Mouse (Mus musculus) MEL (cell line): ENCODE results near the gene Atp8b3. TPM values are rescaled to one million over a fixed set of nuclear protein-coding genes. Genes with fewer than 3 reads are reported as not detected.
A peak's percentile ranks its signal among the peaks of the same experiment; 100 is the strongest.

ENCODE experiments used
- DNase-seq: peaks from one replicate; pipeline ENCODE4 v3.0.0; 2011; ENCODE audit warnings: low read depth, low spot score
- H3K27ac ChIP-seq: 2 replicates; pipeline ENCODE4 v1.5.1; 2012; ENCODE audit warnings: low read depth, mild to moderate bottlenecking, control low read depth, low read length, moderate library complexity; ENCODE audit not compliant: control insufficient read depth
- H3K27me3 ChIP-seq, 2 experiments: fragments of 150-350 bp in 1 of 2; sonication (generic) in 1 of 2; 2 replicates each; pipeline ENCODE4 v1.6.1; 2012; ENCODE audit warnings: low read length in 2 of 2, mild to moderate bottlenecking in 2 of 2, improper control_type of control experiment in 1 of 2, moderate library complexity in 1 of 2; ENCODE audit not compliant: insufficient read depth in 2 of 2, control insufficient read depth in 1 of 2
- H3K36me3 ChIP-seq, 2 experiments: 2 replicates each; pipeline ENCODE4 v1.6.1; 2012 to 2014; ENCODE audit warnings: low read length in 2 of 2, improper control_type of control experiment in 1 of 2, inconsistent platforms in 1 of 2, mild to moderate bottlenecking in 1 of 2; ENCODE audit not compliant: insufficient read depth in 2 of 2, control insufficient read depth in 1 of 2
- H3K4me1 ChIP-seq, 2 experiments: fragments of 150-350 bp in 1 of 2; sonication (generic) in 1 of 2; 2 replicates each; pipeline ENCODE4 v1.6.1; 2012; ENCODE audit warnings: low read length in 2 of 2, improper control_type of control experiment in 1 of 2, mild to moderate bottlenecking in 1 of 2; ENCODE audit not compliant: insufficient read depth in 2 of 2, control insufficient read depth in 1 of 2
- H3K4me3 ChIP-seq, 2 experiments: fragments of 150-350 bp in 1 of 2; sonication (generic) in 1 of 2; 2 replicates each; pipeline ENCODE4 v1.5.1; 2012; ENCODE audit warnings: low read depth in 2 of 2, low read length in 2 of 2, mild to moderate bottlenecking in 2 of 2, moderate library complexity in 2 of 2, control low read depth in 1 of 2, improper control_type of control experiment in 1 of 2; ENCODE audit not compliant: control insufficient read depth in 1 of 2, insufficient read depth in 1 of 2
- H3K79me2 ChIP-seq: 2 replicates; pipeline ENCODE4 v1.6.1; 2012; ENCODE audit warnings: mild to moderate bottlenecking, low read length, moderate library complexity; ENCODE audit not compliant: control insufficient read depth, poor library complexity, insufficient read depth
- H3K9ac ChIP-seq: 2 replicates; pipeline ENCODE4 v1.6.1; 2012; ENCODE audit warnings: low read depth, mild to moderate bottlenecking, control low read depth, low read length, moderate library complexity; ENCODE audit not compliant: control insufficient read depth, poor library complexity, severe bottlenecking
- H3K9me3 ChIP-seq: fragments of 150-350 bp; sonication (generic); replicated peaks from 2 replicates; pipeline ENCODE4 v1.6.1; 2012; ENCODE audit warnings: mild to moderate bottlenecking, low read length, improper control_type of control experiment, moderate library complexity; ENCODE audit not compliant: insufficient read depth
- BHLHE40 ChIP-seq: IDR thresholded peaks from 2 replicates; pipeline ENCODE4 v1.6.1; 2012; ENCODE audit warnings: low read depth, mild to moderate bottlenecking, inconsistent platforms, low read length, improper control_type of control experiment, borderline replicate concordance
- CHD1 ChIP-seq: IDR thresholded peaks from 2 replicates; pipeline ENCODE4 v1.6.1; 2012; ENCODE audit warnings: low read depth, mild to moderate bottlenecking, inconsistent platforms, low read length, improper control_type of control experiment
- CHD2 ChIP-seq: IDR thresholded peaks from 2 replicates; pipeline ENCODE4 v1.6.1; 2011; ENCODE audit warnings: low read length, improper control_type of control experiment
- CTCF ChIP-seq, 3 experiments: IDR thresholded peaks in 2 of 3; conservative IDR thresholded peaks in 1 of 3; 2 replicates each; pipeline ENCODE4 v1.5.1; 2011 to 2012; ENCODE audit warnings: low read length in 3 of 3, low read depth in 2 of 3, mild to moderate bottlenecking in 2 of 3, improper control_type of control experiment in 1 of 3, inconsistent platforms in 1 of 3, mixed read lengths in 1 of 3, moderate library complexity in 1 of 3; ENCODE audit not compliant: control insufficient read depth in 1 of 3, insufficient read depth in 1 of 3, poor library complexity in 1 of 3, severe bottlenecking in 1 of 3
- E2F4 ChIP-seq: IDR thresholded peaks from 2 replicates; pipeline ENCODE4 v1.6.1; 2011; ENCODE audit warnings: low read depth, low read length, improper control_type of control experiment, borderline replicate concordance
- ELF1 ChIP-seq: IDR thresholded peaks from 2 replicates; pipeline ENCODE4 v1.6.1; 2014; ENCODE audit warnings: low read depth, mild to moderate bottlenecking, inconsistent platforms, low read length, improper control_type of control experiment, moderate library complexity
- EP300 ChIP-seq, 2 experiments: IDR thresholded peaks; 2 replicates each; pipeline ENCODE4 v1.6.1; 2011; ENCODE audit warnings: improper control_type of control experiment in 2 of 2, low read length in 2 of 2, low read depth in 1 of 2, mild to moderate bottlenecking in 1 of 2
- ETS1 ChIP-seq: IDR thresholded peaks from 2 replicates; pipeline ENCODE4 v1.6.1; 2012; ENCODE audit warnings: low read depth, mild to moderate bottlenecking, inconsistent platforms, low read length, improper control_type of control experiment, moderate library complexity
- GABPA ChIP-seq: IDR thresholded peaks from 2 replicates; pipeline ENCODE4 v1.6.1; 2012; ENCODE audit warnings: low read depth, mild to moderate bottlenecking, inconsistent platforms, low read length, improper control_type of control experiment, moderate library complexity
- GATA1 ChIP-seq: IDR thresholded peaks from 2 replicates; pipeline ENCODE4 v1.6.1; 2011; ENCODE audit warnings: low read depth, low read length, improper control_type of control experiment
- HCFC1 ChIP-seq: IDR thresholded peaks from 2 replicates; pipeline ENCODE4 v1.6.1; 2012; ENCODE audit warnings: low read depth, mild to moderate bottlenecking, inconsistent platforms, low read length, improper control_type of control experiment, moderate library complexity
- JUND ChIP-seq: IDR thresholded peaks from 2 replicates; pipeline ENCODE4 v1.6.1; 2011; ENCODE audit warnings: low read depth, mild to moderate bottlenecking, improper control_type of control experiment, low read length
- KAT2A ChIP-seq: conservative IDR thresholded peaks from 2 replicates; pipeline ENCODE4 v1.6.1; 2012; ENCODE audit warnings: low read depth, low read length, improper control_type of control experiment, inconsistent platforms
- MAFK ChIP-seq: IDR thresholded peaks from 2 replicates; pipeline ENCODE4 v1.6.1; 2011; ENCODE audit warnings: low read depth, mild to moderate bottlenecking, low read length, improper control_type of control experiment, borderline replicate concordance
- MAX ChIP-seq: IDR thresholded peaks from 2 replicates; pipeline ENCODE4 v1.6.1; 2011; ENCODE audit warnings: low read length, improper control_type of control experiment
- MEF2A ChIP-seq: IDR thresholded peaks from 2 replicates; pipeline ENCODE4 v1.6.1; 2014; ENCODE audit warnings: low read depth, mild to moderate bottlenecking, inconsistent platforms, low read length, improper control_type of control experiment; ENCODE audit not compliant: poor library complexity, insufficient replicate concordance, severe bottlenecking; ENCODE audit errors: extremely low read depth
- MXI1 ChIP-seq: IDR thresholded peaks from 2 replicates; pipeline ENCODE4 v1.6.1; 2011; ENCODE audit warnings: mild to moderate bottlenecking, low read depth, low read length, improper control_type of control experiment
- MYC ChIP-seq: IDR thresholded peaks from 2 replicates; pipeline ENCODE4 v1.6.1; 2011; ENCODE audit warnings: low read depth, mild to moderate bottlenecking, low read length, improper control_type of control experiment, moderate library complexity
- NELFE ChIP-seq: IDR thresholded peaks from 2 replicates; pipeline ENCODE4 v1.6.1; 2011; ENCODE audit warnings: low read depth, low read length, improper control_type of control experiment
- NRF1 ChIP-seq: IDR thresholded peaks from 2 replicates; pipeline ENCODE4 v1.6.1; 2014; ENCODE audit warnings: low read depth, mild to moderate bottlenecking, inconsistent platforms, low read length, improper control_type of control experiment, moderate library complexity; ENCODE audit not compliant: poor library complexity, insufficient read depth, severe bottlenecking
- POLR2A ChIP-seq, 2 experiments: IDR thresholded peaks; 2 replicates each; pipeline ENCODE4 v1.6.1; 2011 to 2012; ENCODE audit warnings: low read length in 2 of 2, mild to moderate bottlenecking in 2 of 2, control low read depth in 1 of 2, improper control_type of control experiment in 1 of 2, low read depth in 1 of 2, moderate library complexity in 1 of 2; ENCODE audit not compliant: control insufficient read depth in 1 of 2, insufficient read depth in 1 of 2, poor library complexity in 1 of 2
- POLR2AphosphoS2 ChIP-seq: IDR thresholded peaks from 2 replicates; pipeline ENCODE4 v1.6.1; 2011; ENCODE audit warnings: low read length, improper control_type of control experiment
- POLR2AphosphoS5 ChIP-seq: IDR thresholded peaks from 2 replicates; pipeline ENCODE4 v1.6.1; 2012; ENCODE audit warnings: low read depth, borderline replicate concordance, mild to moderate bottlenecking, inconsistent platforms, low read length, moderate library complexity, mixed read lengths
- RAD21 ChIP-seq: IDR thresholded peaks from 2 replicates; pipeline ENCODE4 v1.6.1; 2011; ENCODE audit warnings: mild to moderate bottlenecking, low read depth, low read length, improper control_type of control experiment
- RCOR1 ChIP-seq: IDR thresholded peaks from 2 replicates; pipeline ENCODE4 v1.6.1; 2012; ENCODE audit warnings: low read depth, mild to moderate bottlenecking, inconsistent platforms, low read length, improper control_type of control experiment
- SIN3A ChIP-seq: IDR thresholded peaks from 2 replicates; pipeline ENCODE4 v1.6.1; 2012; ENCODE audit warnings: low read length, improper control_type of control experiment, inconsistent platforms
- SMC3 ChIP-seq: IDR thresholded peaks from 2 replicates; pipeline ENCODE4 v1.6.1; 2011; ENCODE audit warnings: low read depth, low read length, improper control_type of control experiment
- TAL1 ChIP-seq: IDR thresholded peaks from 2 replicates; pipeline ENCODE4 v1.6.1; 2012; ENCODE audit warnings: mild to moderate bottlenecking, inconsistent platforms, low read length, moderate library complexity, mixed read lengths
- TBP ChIP-seq: IDR thresholded peaks from 2 replicates; pipeline ENCODE4 v1.8.0; 2011; ENCODE audit warnings: low read depth, low read length, improper control_type of control experiment
- TCF12 ChIP-seq: IDR thresholded peaks from 2 replicates; pipeline ENCODE4 v1.6.1; 2014; ENCODE audit warnings: low read depth, mild to moderate bottlenecking, inconsistent platforms, low read length, improper control_type of control experiment, moderate library complexity
- UBTF ChIP-seq: IDR thresholded peaks from 2 replicates; pipeline ENCODE4 v1.6.1; 2012; ENCODE audit warnings: low read depth, mild to moderate bottlenecking, inconsistent platforms, low read length, improper control_type of control experiment, moderate library complexity, borderline replicate concordance; ENCODE audit not compliant: insufficient read depth
- USF1 ChIP-seq: IDR thresholded peaks from 2 replicates; pipeline ENCODE4 v1.6.1; 2014; ENCODE audit warnings: low read depth, mild to moderate bottlenecking, inconsistent platforms, low read length, improper control_type of control experiment, moderate library complexity
- USF2 ChIP-seq, 2 experiments: IDR thresholded peaks; 2 replicates each; pipeline ENCODE4 v1.6.1; 2011 to 2012; ENCODE audit warnings: improper control_type of control experiment in 2 of 2, low read length in 2 of 2, borderline replicate concordance in 1 of 2, inconsistent platforms in 1 of 2, low read depth in 1 of 2, mild to moderate bottlenecking in 1 of 2; ENCODE audit not compliant: insufficient read depth in 1 of 2
- ZC3H11A ChIP-seq: IDR thresholded peaks from 2 replicates; pipeline ENCODE4 v1.6.1; 2012; ENCODE audit warnings: low read depth, mild to moderate bottlenecking, inconsistent platforms, low read length, improper control_type of control experiment
- ZKSCAN1 ChIP-seq: IDR thresholded peaks from 2 replicates; pipeline ENCODE4 v1.6.1; 2012; ENCODE audit warnings: low read depth, mild to moderate bottlenecking, inconsistent platforms, low read length, improper control_type of control experiment, moderate library complexity
- ZMIZ1 ChIP-seq: IDR thresholded peaks from 2 replicates; pipeline ENCODE4 v1.6.1; 2012; ENCODE audit warnings: low read depth, mild to moderate bottlenecking, inconsistent platforms, low read length, improper control_type of control experiment, moderate library complexity
- ZNF384 ChIP-seq: IDR thresholded peaks from 2 replicates; pipeline ENCODE4 v1.6.1; 2012; ENCODE audit warnings: low read depth, mild to moderate bottlenecking, inconsistent platforms, low read length, improper control_type of control experiment
- polyA plus RNA-seq, 2 experiments: library from polyadenylated mRNA; stranded (reverse) in 1 of 2; unstranded in 1 of 2; fragments of >175 nt in 1 of 2; fragments of >200 nt in 1 of 2; gene quantifications; 2 replicates each; pipeline versions ENCODE4 v1.2.1 to v1.2.4; 2012; ENCODE audit warnings: low replicate concordance in 2 of 2, low read depth in 1 of 2; ENCODE audit not compliant: insufficient read length in 2 of 2, insufficient read depth in 1 of 2, missing spikeins in 1 of 2
- total RNA-seq: library from RNA; depleted of rRNA; stranded (reverse); fragments of 300-350 nt; gene quantifications from 2 replicates; pipeline ENCODE4 v1.2.3, GENCODE M21; 2012

Atp8b3 gene
- total and polyA plus RNA-seq, 3 experiments: 0.13 TPM; not detected in 2

GRCm38 (mm10) chr10:80578911-80579310 lies 40.0 kb upstream of the Atp8b3 start:
- peak overlapping the region; percentile 55 to 66 for H3K4me3 ChIP-seq
- peak; percentile 96 for DNase-seq
- peaks cover 8 to 24% of the 10 kb centered on the region in 2 experiments; a peak in 3 of 4 replicates for H3K4me1 ChIP-seq
- TF ChIP-seq EP300 (IDR thresholded peaks at IDR 0.05; ENCODE audit: low read depth in 1 of 2, low read length in 2 of 2): no peak
- TF ChIP-seq CTCF (IDR thresholded peaks at IDR 0.05 in 2 of 3, conservative IDR thresholded peaks at IDR 0.05 in 1 of 3; ENCODE audit: control insufficient read depth in 1 of 3, insufficient read depth in 1 of 3, low read depth in 2 of 3, low read length in 3 of 3, poor library complexity in 1 of 3, severe bottlenecking in 1 of 3): peak; percentile 68 to 89 (median 68)
- TF ChIP-seq SIN3A: no peak; the same call in 1 of the 2 replicates
- no peak for TF ChIP-seq POLR2A (IDR thresholded peaks at IDR 0.05; ENCODE audit: control insufficient read depth in 1 of 2, insufficient read depth in 1 of 2, low read depth in 1 of 2, low read length in 2 of 2, poor library complexity in 1 of 2)
- no peak for TF ChIP-seq MEF2A
- no peak for TF ChIP-seq GABPA
- TF ChIP-seq ZC3H11A: peak; percentile 37; the same call in 1 of the 2 replicates
- 0 out of 2 replicates have a peak, but pooled peaks have one; percentile 7 for TF ChIP-seq ETS1
- TF ChIP-seq USF2 (IDR thresholded peaks at IDR 0.05; ENCODE audit: borderline replicate concordance in 1 of 2, insufficient read depth in 1 of 2, low read depth in 1 of 2, low read length in 2 of 2): no peak
- TF ChIP-seq E2F4: no peak
- TF ChIP-seq POLR2AphosphoS5: no peak
- TF ChIP-seq TCF12: no peak; the same call in 1 of the 2 replicates
- TF ChIP-seq MAX: peak; percentile 60; the same call in 1 of the 2 replicates
- TF ChIP-seq CHD2: no peak
- TF ChIP-seq GATA1: no peak
- peak; percentile 85 for TF ChIP-seq MXI1
- TF ChIP-seq MYC: 0 out of 2 replicates have a peak, but pooled peaks have one; percentile 62
- TF ChIP-seq RCOR1: no peak
- no peak for TF ChIP-seq CHD1
- TF ChIP-seq TAL1: no peak
- TF ChIP-seq NRF1: no peak
- no peak for TF ChIP-seq UBTF
- TF ChIP-seq USF1: no peak
- peak; percentile 90 for TF ChIP-seq SMC3
- no peak for TF ChIP-seq ELF1
- TF ChIP-seq RAD21: peak; percentile 56
- TF ChIP-seq ZNF384: no peak
- TF ChIP-seq BHLHE40: no peak
- no peak for TF ChIP-seq KAT2A
- no peak for TF ChIP-seq HCFC1
- peak; percentile 51; the same call in 1 of the 2 replicates for TF ChIP-seq TBP
- TF ChIP-seq MAFK: no peak
- TF ChIP-seq NELFE: peak; percentile 41; the same call in 1 of the 2 replicates
- no peak for TF ChIP-seq ZMIZ1
- no peak for TF ChIP-seq JUND
- TF ChIP-seq ZKSCAN1: no peak
- no peak for TF ChIP-seq POLR2AphosphoS2

More at GRCm38 (mm10) chr10:80578911-80579310, 40.0 kb upstream of the Atp8b3 start:
- H3K79me2 ChIP-seq: peaks cover 34% of the 10 kb centered on the region
- peak overlapping the region; percentile 88 for H3K9ac ChIP-seq
- H3K9me3 ChIP-seq: no peaks in the 10 kb centered on the region
- peak overlapping the region; percentile 95 for H3K27ac ChIP-seq
- H3K27me3 ChIP-seq: no peaks in the 10 kb centered on the region
- peaks cover 0 to 18% of the 10 kb centered on the region in 2 experiments; a peak in 2 of 4 replicates for H3K36me3 ChIP-seq
